In the genomic region with DNA sequence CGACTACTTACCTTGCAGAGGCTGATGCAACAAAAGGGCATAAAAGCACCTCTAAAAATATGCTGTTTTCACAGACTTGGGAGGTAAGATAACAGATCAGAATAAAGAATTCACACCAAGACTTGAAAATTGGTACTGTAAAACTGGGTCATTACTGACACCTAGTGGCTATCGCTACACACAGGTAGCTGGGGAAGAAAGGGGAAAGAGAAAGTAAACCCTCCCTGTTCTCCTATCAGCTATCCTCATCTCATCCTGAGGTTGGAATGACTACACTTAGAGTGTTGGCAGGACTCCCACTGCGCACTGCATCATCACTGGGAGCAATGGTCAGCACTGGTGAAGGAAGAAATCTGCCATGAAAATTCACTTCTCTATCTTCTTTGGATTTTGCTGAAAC, we compare ENCODE assay signal across 9 mouse cellular contexts. TPM values are rescaled to one million over a fixed set of nuclear protein-coding genes. Genes with fewer than 3 reads are reported as not detected.
A peak's percentile ranks its signal among the peaks of the same experiment; 100 is the strongest.
DNase-seq lines count a peak whose midpoint lies in the region; ATAC-seq and TF ChIP-seq lines count a peak whose summit lies in the region.
"Had no signal": no experiment of that assay in that cellular context is flagged by ENCODE, and none has a peak within 500 bp of the region (broad histone marks: within the 10 kb centered on the region; RNA-seq: fewer than 3 reads in every experiment).

No protein-coding gene starts in this region.

- intact Hi-C loops in left cerebral cortex, postnatal 10 days (cut with DNase I): loop anchor here (5.0 kb wide), 3 partner anchors 80 to 195 kb away; no protein-coding TSS in a partner anchor

- H3K36me3 ChIP-seq in G1E (replicated peaks): peaks cover 28% of the 10 kb centered on the region
- peaks cover 3% of the 10 kb centered on the region; the same call in 1 of the 2 replicates for H3K36me3 ChIP-seq in hindbrain, embryonic 13.5 days
- H3K36me3 ChIP-seq in neural tube, embryonic 14.5 days (ENCODE audit: control insufficient read depth, insufficient read depth, low read length): no peaks in the 10 kb centered on the region
- H3K36me3 ChIP-seq: stomach, embryonic 15.5 days had no signal

- 38% methylated on average over 3 of the region's 3 CpGs for WGBS in hindbrain, embryonic 13.5 days
- WGBS in neural tube, embryonic 14.5 days: 43% methylated on average over 3 of the region's 3 CpGs

- no peak overlapping the region for H3K27ac ChIP-seq in layer of hippocampus, adult 2 months
- no peak overlapping the region for H3K27ac ChIP-seq in hindbrain, embryonic 13.5 days
- no peak overlapping the region for H3K27ac ChIP-seq in neural tube, embryonic 14.5 days (ENCODE audit: low read depth, low read length)
- H3K27ac ChIP-seq: stomach, embryonic 15.5 days had no signal

- ATAC-seq in G1E (ENCODE audit: extremely low read depth, insufficient number of reproducible peaks, low FRiP score, poor library complexity, severe bottlenecking): peak; percentile 68
- peak; percentile 54 for ATAC-seq in hindbrain, embryonic 13.5 days (ENCODE audit: low FRiP score)
- ATAC-seq in neural tube, embryonic 14.5 days (ENCODE audit: low read depth): peak; percentile 77; the same call in 1 of the 2 replicates

- peak; percentile 91 for TF ChIP-seq CTCF in layer of hippocampus, adult 2 months (conservative IDR thresholded peaks at IDR 0.05)
- TF ChIP-seq CTCF in G1E (IDR thresholded peaks at IDR 0.05; ENCODE audit: low read depth, low read length): peak; percentile 15; the same call in 1 of the 2 replicates

- no peak overlapping the region for H3K9ac ChIP-seq in hindbrain, embryonic 13.5 days
- no peak overlapping the region for H3K9ac ChIP-seq in neural tube, embryonic 14.5 days (replicated peaks; ENCODE audit: low read depth, low read length)
- H3K9ac ChIP-seq: stomach, embryonic 15.5 days had no signal

- peak; percentile 39 to 41 for DNase-seq in layer of hippocampus, adult 2 months (ENCODE audit: low spot score in 2 of 2)
- no peak for DNase-seq in layer of hippocampus, postnatal 25 days (ENCODE audit: extremely low spot score in 1 of 2, low spot score in 1 of 2)
- DNase-seq in G1E (ENCODE audit: low spot score): no peak
- peak; percentile 31 for DNase-seq in cerebellum, adult 8-10 months
- peak; percentile 32 to 34 for DNase-seq in left cerebral cortex, postnatal 10 days (ENCODE audit: extremely low spot score in 1 of 2, low spot score in 2 of 2)
- no peak for DNase-seq in ovary, postnatal 10 days (ENCODE audit: low spot score)

- H3K4me2 ChIP-seq in hindbrain, embryonic 13.5 days: no peak overlapping the region
- no peak overlapping the region for H3K4me2 ChIP-seq in neural tube, embryonic 14.5 days (ENCODE audit: low read depth, low read length)
- H3K4me2 ChIP-seq: stomach, embryonic 15.5 days had no signal

- no peaks in the 10 kb centered on the region for H3K27me3 ChIP-seq in G1E (ENCODE audit: insufficient read depth, low read length)
- H3K27me3 ChIP-seq in hindbrain, embryonic 13.5 days: no peaks in the 10 kb centered on the region
- no peaks in the 10 kb centered on the region for H3K27me3 ChIP-seq in neural tube, embryonic 14.5 days (ENCODE audit: control insufficient read depth, insufficient read depth, low read length)
- H3K27me3 ChIP-seq: stomach, embryonic 15.5 days had no signal

- H3K9me3 ChIP-seq in G1E (replicated peaks): no peaks in the 10 kb centered on the region
- no peaks in the 10 kb centered on the region for H3K9me3 ChIP-seq in hindbrain, embryonic 13.5 days
- no peaks in the 10 kb centered on the region for H3K9me3 ChIP-seq in neural tube, embryonic 14.5 days (ENCODE audit: control insufficient read depth, low read length)
- H3K9me3 ChIP-seq: stomach, embryonic 15.5 days had no signal

- no peaks in the 10 kb centered on the region for H3K4me1 ChIP-seq in G1E (ENCODE audit: insufficient read depth, low read depth, low read length)
- H3K4me1 ChIP-seq in hindbrain, embryonic 13.5 days (replicated peaks): no peaks in the 10 kb centered on the region
- no peaks in the 10 kb centered on the region for H3K4me1 ChIP-seq in neural tube, embryonic 14.5 days (ENCODE audit: control insufficient read depth, insufficient read depth, low read length)
- H3K4me1 ChIP-seq: stomach, embryonic 15.5 days had no signal

- H3K4me3 ChIP-seq in layer of hippocampus, adult 2 months: no peak overlapping the region
- no peak overlapping the region for H3K4me3 ChIP-seq in G1E (ENCODE audit: low read depth, low read length)
- no peak overlapping the region for H3K4me3 ChIP-seq in hindbrain, embryonic 13.5 days
- no peak overlapping the region for H3K4me3 ChIP-seq in neural tube, embryonic 14.5 days (ENCODE audit: low read depth, low read length)
- H3K4me3 ChIP-seq: stomach, embryonic 15.5 days had no signal

RNA-seq across cellular contexts. Expression of a gene that starts 16.4 kb away (rescaled TPM):
- total RNA-seq in layer of hippocampus, adult 2 months (2021): 1 to 10 TPM; 3.8 to 4.8 TPM
- total RNA-seq in layer of hippocampus, postnatal 25 days (2021): 1 to 10 TPM; 3.7 to 4.1 TPM
- total RNA-seq in G1E (2014; fragmentation: Nextera tagmentation) (1.7 and 2.9 TPM in 2 replicates), G1E (2017) (1.4 and 1.7 TPM in 2 replicates)
- polyA plus RNA-seq in G1E (2012): 0.06 and 0.10 TPM in 2 replicates
- 3.0 and 4.1 TPM in 2 replicates for polyA plus RNA-seq in hindbrain, embryonic 13.5 days (2015; fragmentation: Nextera tagmentation; extraction: Ambion mirVana)
- total RNA-seq in left cerebral cortex, postnatal 10 days (2021): 1 to 10 TPM; 4.6 to 6.1 TPM
- 2.2 and 3.9 TPM in 2 replicates for polyA plus RNA-seq in neural tube, embryonic 14.5 days (2014; fragmentation: Nextera tagmentation; extraction: Ambion mirVana)

RNA-seq across cellular contexts. Expression of a gene that starts 22.0 kb away (rescaled TPM):
- total RNA-seq in layer of hippocampus, adult 2 months (2021): 10 to 100 TPM; 27.4 to 30.1 TPM
- 10 to 100 TPM; 30.2 TPM for total RNA-seq in layer of hippocampus, postnatal 25 days (2021)
- 64.3 and 73.1 TPM in 2 replicates for total RNA-seq in G1E (2014; fragmentation: Nextera tagmentation)
- 65.2 and 66.3 TPM in 2 replicates for total RNA-seq in G1E (2017)
- polyA plus RNA-seq in G1E (2012): 8.8 and 9.5 TPM in 2 replicates
- 48.8 and 51.5 TPM in 2 replicates for polyA plus RNA-seq in hindbrain, embryonic 13.5 days (2015; fragmentation: Nextera tagmentation; extraction: Ambion mirVana)
- total RNA-seq in left cerebral cortex, postnatal 10 days (2021): 10 to 100 TPM; 34.5 to 38.7 TPM
- polyA plus RNA-seq in neural tube, embryonic 14.5 days (2014; fragmentation: Nextera tagmentation; extraction: Ambion mirVana): 47.0 and 50.5 TPM in 2 replicates

Comparison
In these comparisons a context has a peak if more than half of its experiments do, and no peak if none do; other contexts are left out.
1. DNase-seq: peak in layer of hippocampus, adult 2 months (2 of 2), cerebellum, adult 8-10 months (single experiment) and left cerebral cortex, postnatal 10 days (2 of 2); none in layer of hippocampus, postnatal 25 days (0 of 2), G1E (single experiment) and ovary, postnatal 10 days (single experiment).
2. Peak in every context shown above with its lines, with median percentiles within 50 percentile points of each other: ATAC-seq.